Mouse (Mus musculus) stomach, postnatal 0 days (tissue): Measurements from ENCODE around the gene Hoxb7. TPM values are rescaled to one million over a fixed set of nuclear protein-coding genes. Genes with fewer than 3 reads are reported as not detected.
A peak's percentile ranks its signal among the peaks of the same experiment; 100 is the strongest.

Experiments
- ATAC-seq: fragments of 200-750 bp; cut with Nextera tagmentation; 2 replicates; pipeline ENCODE4 v1.8.0; 2017; ENCODE audit not compliant: low FRiP score, low TSS enrichment
- DNase-seq: peaks from one replicate; pipeline ENCODE4 v3.0.0-alpha.2; 2016; ENCODE audit warnings: low spot score
- H3K27ac ChIP-seq: fragments of 300-500 bp; sonication (generic); replicated peaks from 2 replicates; pipeline ENCODE4 v1.5.1; 2014; ENCODE audit warnings: mild to moderate bottlenecking, control low read depth
- H3K27me3 ChIP-seq: fragments of 300-500 bp; sonication (generic); 2 replicates; pipeline ENCODE4 v1.6.1; 2014; ENCODE audit warnings: low read length; ENCODE audit not compliant: control insufficient read depth, insufficient read depth
- H3K36me3 ChIP-seq: fragments of 300-500 bp; sonication (generic); 2 replicates; pipeline ENCODE4 v1.6.1; 2014; ENCODE audit warnings: low read length, mixed read lengths; ENCODE audit not compliant: control insufficient read depth, insufficient read depth
- H3K4me1 ChIP-seq: fragments of 300-500 bp; sonication (generic); replicated peaks from 2 replicates; pipeline ENCODE4 v1.6.1; 2014; ENCODE audit warnings: antibody characterized with exemption; ENCODE audit not compliant: control insufficient read depth, insufficient read depth
- H3K4me2 ChIP-seq: fragments of 300-500 bp; sonication (generic); replicated peaks from 2 replicates; pipeline ENCODE4 v1.6.1; 2014; ENCODE audit warnings: low read depth, mild to moderate bottlenecking, control low read depth, moderate library complexity
- H3K4me3 ChIP-seq: fragments of 300-500 bp; sonication (generic); 2 replicates; pipeline ENCODE4 v1.5.1; 2014; ENCODE audit warnings: low read depth, low read length, control low read depth
- H3K9ac ChIP-seq: fragments of 300-500 bp; sonication (generic); 2 replicates; pipeline ENCODE4 v1.6.1; 2014; ENCODE audit warnings: mild to moderate bottlenecking, low read length, control low read depth, mixed read lengths
- H3K9me3 ChIP-seq: fragments of 300-500 bp; sonication (generic); 2 replicates; pipeline ENCODE4 v1.6.1; 2016; ENCODE audit warnings: low read length; ENCODE audit not compliant: control insufficient read depth
- CTCF ChIP-seq: IDR thresholded peaks from 2 replicates; pipeline ENCODE4 v1.5.1; 2016; ENCODE audit warnings: antibody characterized with exemption, low read depth, mild to moderate bottlenecking, moderate library complexity
- EP300 ChIP-seq: optimal IDR thresholded peaks from 2 replicates; pipeline ENCODE3; 2016; ENCODE audit warnings: antibody characterized with exemption
- WGBS: fragments of 180-500 bp; shearing (Covaris S2); extraction: QIAGEN DNeasy Blood & Tissue Kit; methylation state at CpG from one replicate; pipeline ENCODE4 v1.1.7; 2014; 5-methylcytosine and 5-hydroxymethylcytosine counted together
- polyA plus RNA-seq: library from polyadenylated mRNA; unstranded; fragments of >200 nt; fragmentation: Nextera tagmentation; extraction: Ambion mirVana; gene quantifications from 2 replicates; pipeline ENCODE4 v1.2.1, GENCODE M21; 2015

Gene Hoxb7
- polyA plus RNA-seq, 1 experiment from 2014 or later, result 6.0 TPM

GRCm38 (mm10) chr11:96260310-96260970 lies 26.0 kb upstream of the Hoxb7 start:
- peaks cover 31% of the 10 kb centered on the region; the same call in 1 of the 2 replicates for H3K27me3 ChIP-seq
- no peak overlapping the region for H3K4me2 ChIP-seq
- 2% methylated on average over 23 of the region's 23 CpGs for WGBS
- H3K4me1 ChIP-seq, result no peaks in the 10 kb centered on the region
- H3K36me3 ChIP-seq, result no peaks in the 10 kb centered on the region
- H3K27ac ChIP-seq, result no peak overlapping the region
- H3K4me3 ChIP-seq, result no peak overlapping the region
- DNase-seq (no peak), ATAC-seq (0 out of 2 replicates have a peak, but pooled peaks have one; percentile 30)
- TF ChIP-seq EP300, result no peak
- TF ChIP-seq CTCF, result no peak
- no peak overlapping the region for H3K9ac ChIP-seq
- no peaks in the 10 kb centered on the region for H3K9me3 ChIP-seq

DNA sequence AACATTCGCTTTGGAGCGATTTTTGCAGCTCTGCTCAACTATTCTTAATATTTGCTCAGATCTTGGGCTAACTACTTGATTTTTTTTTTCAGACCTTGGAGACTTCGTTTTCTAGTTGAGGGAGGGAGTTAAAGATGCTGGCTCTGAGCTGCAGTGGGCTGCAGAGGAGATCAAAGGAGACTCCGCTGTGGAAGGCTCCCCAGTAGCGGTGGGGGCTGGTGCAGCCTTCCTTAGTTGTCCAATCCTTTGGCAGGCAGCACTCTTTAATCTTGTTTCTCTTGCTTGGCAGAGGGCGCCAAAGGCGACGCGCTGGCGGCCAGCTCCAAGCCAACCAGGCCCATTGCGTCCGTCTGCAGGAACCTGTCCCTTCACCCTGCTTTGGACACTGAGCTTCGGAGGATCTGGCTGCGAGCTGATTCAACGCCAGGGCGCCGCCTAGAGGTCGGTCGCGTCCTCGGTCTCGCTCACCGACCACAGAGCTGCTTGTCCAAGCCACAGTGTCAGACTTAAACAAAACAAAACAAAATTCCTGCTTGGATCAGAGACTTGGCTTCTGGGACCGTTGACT lies 25.0 kb upstream of the Hoxb7 start:
- Histone ChIP-seq H3K9me3 (no peaks in the 10 kb centered on the region), H3K9ac (no peak overlapping the region), H3K27me3 (peaks cover 28% of the 10 kb centered on the region; the same call in 1 of the 2 replicates), H3K4me2 (no peak overlapping the region), H3K4me3 (no peak overlapping the region), H3K36me3 (no peaks in the 10 kb centered on the region), H3K27ac (no peak overlapping the region), H3K4me1 (no peaks in the 10 kb centered on the region)
- 2% methylated on average over 24 of the region's 24 CpGs for WGBS
- DNase-seq (peak; percentile 77), ATAC-seq (no peak)
- TF ChIP-seq CTCF, result peak; percentile 84
- no peak for TF ChIP-seq EP300

GRCm38 (mm10) chr11:96262262-96262830 lies 24.1 kb upstream of the Hoxb7 start:
- TF ChIP-seq EP300 (no peak), CTCF (no peak)
- DNase-seq, result no peak
- Histone ChIP-seq H3K4me1 (no peaks in the 10 kb centered on the region), H3K9me3 (no peaks in the 10 kb centered on the region), H3K27ac (no peak overlapping the region), H3K36me3 (no peaks in the 10 kb centered on the region), H3K27me3 (peaks cover 34% of the 10 kb centered on the region; the same call in 1 of the 2 replicates), H3K4me2 (no peak overlapping the region), H3K9ac (no peak overlapping the region), H3K4me3 (no peak overlapping the region)
- WGBS, result 11% methylated on average over 6 of the region's 6 CpGs
- no peak for ATAC-seq

DNA sequence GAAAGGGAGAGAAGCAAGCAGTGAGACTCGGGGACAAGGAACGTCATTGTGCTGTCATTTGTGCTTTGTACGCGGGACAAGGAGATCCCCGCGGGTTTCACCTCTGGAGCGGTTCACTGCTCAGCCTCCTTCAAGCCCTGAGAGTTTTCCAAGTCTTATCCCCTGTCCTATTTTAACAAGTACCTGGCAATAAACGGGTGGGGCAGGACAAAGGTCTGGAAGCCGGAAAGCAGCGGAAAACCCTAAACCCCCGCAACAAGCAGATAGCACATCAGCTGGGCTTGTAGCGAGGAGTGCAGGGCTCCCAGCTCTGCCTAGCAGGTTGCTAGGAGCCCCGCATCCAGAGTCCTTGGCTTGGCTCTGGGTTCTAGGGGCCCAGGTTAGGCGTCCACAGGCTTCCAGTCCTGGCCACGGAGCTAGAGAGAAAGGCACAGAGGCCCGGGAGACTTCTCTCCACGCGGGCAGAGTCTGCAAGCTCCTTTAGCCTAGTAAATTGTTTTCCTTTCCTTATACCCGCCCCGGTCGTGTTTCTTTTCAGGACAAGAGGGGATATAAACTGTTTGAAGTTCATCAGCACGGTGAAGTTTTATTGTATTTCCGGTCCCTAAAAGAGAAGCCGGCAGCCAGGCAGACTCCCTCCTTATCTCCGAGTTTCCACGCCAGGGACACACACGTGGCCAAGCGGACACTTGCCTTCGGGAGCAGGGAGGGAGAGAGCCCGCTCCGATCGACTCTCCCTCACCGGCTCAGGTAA lies 22.6 kb upstream of the Hoxb7 start:
- H3K4me2 ChIP-seq, result no peak overlapping the region
- no peak overlapping the region for H3K27ac ChIP-seq
- ATAC-seq, result no peak
- no peaks in the 10 kb centered on the region for H3K4me1 ChIP-seq
- no peaks in the 10 kb centered on the region for H3K36me3 ChIP-seq
- H3K9me3 ChIP-seq, result no peaks in the 10 kb centered on the region
- H3K9ac ChIP-seq, result no peak overlapping the region
- H3K27me3 ChIP-seq, result peaks cover 38% of the 10 kb centered on the region; the same call in 1 of the 2 replicates
- 2% methylated on average over 33 of the region's 33 CpGs for WGBS
- no peak overlapping the region for H3K4me3 ChIP-seq
- TF ChIP-seq CTCF, result no peak
- no peak for TF ChIP-seq EP300
- DNase-seq, result no peak

DNA sequence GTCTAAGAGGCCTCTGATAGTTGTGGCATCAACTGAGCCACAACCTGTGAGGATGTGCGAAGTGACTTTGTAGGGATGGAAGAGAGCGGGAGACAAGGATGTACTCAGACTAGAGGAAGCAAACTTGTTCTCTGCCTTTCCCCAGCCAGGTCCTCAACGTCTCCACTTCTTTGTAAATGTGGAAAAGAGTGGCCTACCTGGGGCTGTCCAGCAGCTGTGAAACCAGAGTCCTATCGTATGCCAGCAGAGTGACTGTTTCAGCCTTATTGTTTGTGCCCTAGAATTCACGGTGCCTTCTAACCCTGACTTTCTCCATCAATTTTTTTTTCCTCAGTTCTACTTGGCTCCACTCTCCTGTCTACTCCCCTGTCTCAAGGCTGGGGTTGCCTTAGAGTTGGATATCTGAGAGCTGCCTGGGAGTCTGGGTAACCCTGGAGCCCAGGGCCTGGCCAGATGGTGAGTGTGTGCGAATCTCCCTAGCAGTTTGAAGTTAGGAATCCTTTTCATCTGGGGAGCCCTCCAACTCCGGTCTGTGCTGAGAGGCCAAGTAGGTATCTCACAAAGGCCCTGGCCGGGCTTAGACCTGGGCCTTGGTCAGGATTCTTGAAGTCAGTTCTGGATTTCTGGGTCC lies 21.9 kb upstream of the Hoxb7 start:
- Histone ChIP-seq H3K4me1 (no peaks in the 10 kb centered on the region), H3K36me3 (no peaks in the 10 kb centered on the region), H3K9me3 (no peaks in the 10 kb centered on the region), H3K9ac (no peak overlapping the region), H3K27ac (no peak overlapping the region), H3K27me3 (peaks cover 36% of the 10 kb centered on the region; the same call in 1 of the 2 replicates), H3K4me2 (no peak overlapping the region), H3K4me3 (no peak overlapping the region)
- DNase-seq, result no peak
- ATAC-seq, result no peak
- 14% methylated on average over 8 of the region's 8 CpGs for WGBS
- TF ChIP-seq CTCF (no peak), EP300 (no peak)
